Mouse (Mus musculus) right cerebral cortex, postnatal 14 days (tissue): Measurements from ENCODE around the gene Fam124a.
"Not testable (repeated sequence)": the region's sequence is repeated elsewhere in the genome, so short reads cannot be mapped to it uniquely, and the experiment has no call there.

Source experiments
- DNase-seq: peaks from one replicate; pipeline ENCODE4 v3.0.0; 2022

The Fam124a gene

DNA sequence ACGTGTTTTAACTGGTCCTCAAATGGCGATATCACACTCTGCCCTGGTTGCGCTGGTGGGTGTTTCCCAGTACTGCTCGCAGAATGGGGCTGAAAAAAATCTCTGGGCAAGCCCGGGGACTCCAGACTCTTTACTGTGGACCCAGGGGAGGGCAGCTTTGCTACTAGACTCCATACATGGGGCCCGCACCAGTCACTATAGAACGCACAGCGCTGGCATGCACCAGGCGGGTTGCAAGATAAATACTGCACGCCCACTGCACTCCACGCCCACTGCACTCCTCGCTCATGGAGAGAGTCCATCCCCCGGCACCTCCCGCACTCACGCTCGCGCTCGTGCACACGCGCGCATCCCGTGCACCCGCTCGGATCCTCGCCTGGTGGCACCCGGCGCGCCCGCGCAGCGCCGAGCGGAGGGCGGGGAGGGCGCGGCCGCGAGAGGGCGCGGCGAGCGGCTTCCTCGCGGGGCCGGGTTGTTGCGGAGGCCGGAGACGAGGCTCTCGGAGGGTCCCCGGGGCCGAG, at the start of gene Fam124a:
Gene Fam124a, plus strand, starts transcription at position 429 of the 521 bp plus-strand sequence.
- peak; percentile 75 for DNase-seq

DNA sequence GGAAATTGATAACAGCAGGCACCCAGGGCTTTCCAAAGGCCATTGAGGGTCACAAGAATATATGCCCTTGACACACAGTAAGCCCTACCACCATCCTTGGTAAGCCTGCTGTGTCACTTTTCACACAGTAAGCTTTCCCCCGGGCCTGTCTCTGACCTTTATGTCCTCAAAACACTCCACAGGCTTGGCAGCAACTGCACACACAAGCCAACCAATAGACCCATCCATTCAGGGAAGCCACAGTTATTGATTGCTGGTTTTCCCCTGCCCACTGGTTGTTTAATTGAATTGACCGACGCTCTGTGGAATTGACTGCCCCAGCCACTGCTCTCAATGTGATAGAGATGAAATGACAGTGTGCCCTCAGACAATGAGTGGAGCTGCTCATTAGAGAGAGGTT, 49.3 kb upstream of the Fam124a start:
- DNase-seq: no peak

DNA sequence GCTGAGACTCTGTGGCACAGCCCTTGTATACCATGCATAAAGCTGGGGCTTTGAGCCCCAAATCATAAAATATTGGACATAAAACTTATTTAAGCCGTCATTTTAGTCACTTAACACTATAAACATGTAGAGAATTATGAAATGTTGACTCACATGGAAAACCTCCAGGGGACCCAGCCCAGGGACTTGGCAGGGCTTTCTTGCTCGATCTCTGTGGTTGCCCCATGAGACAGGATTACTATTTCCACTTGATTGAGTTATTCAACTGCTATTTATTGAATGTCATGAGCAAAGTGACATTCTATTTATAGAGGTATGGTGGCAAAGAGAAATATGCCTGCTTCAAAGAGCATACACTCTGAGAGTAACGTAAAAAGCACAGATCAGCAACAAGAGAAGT, 46.2 kb upstream of the Fam124a start:
- DNase-seq: no peak

DNA sequence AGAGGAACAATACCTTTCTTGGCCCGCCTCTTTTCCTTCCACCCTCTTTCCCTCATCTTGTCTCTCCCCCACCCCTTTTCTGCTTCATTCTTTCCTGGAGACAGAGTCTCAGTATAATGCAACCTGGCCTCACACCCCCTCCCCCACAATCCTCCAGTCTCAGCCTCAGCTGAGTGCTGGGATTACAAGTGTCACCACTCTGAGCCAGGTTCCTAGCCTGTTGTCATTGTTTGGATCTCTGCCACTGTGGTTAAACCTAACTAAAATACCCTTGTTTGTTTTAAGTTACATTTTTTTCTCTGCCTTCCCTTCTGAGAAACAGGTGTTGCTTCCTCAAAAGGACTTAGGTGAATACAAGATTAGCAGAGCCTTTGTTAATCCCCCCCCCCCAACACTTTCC, 42.7 kb upstream of the Fam124a start:
- no peak for DNase-seq

DNA sequence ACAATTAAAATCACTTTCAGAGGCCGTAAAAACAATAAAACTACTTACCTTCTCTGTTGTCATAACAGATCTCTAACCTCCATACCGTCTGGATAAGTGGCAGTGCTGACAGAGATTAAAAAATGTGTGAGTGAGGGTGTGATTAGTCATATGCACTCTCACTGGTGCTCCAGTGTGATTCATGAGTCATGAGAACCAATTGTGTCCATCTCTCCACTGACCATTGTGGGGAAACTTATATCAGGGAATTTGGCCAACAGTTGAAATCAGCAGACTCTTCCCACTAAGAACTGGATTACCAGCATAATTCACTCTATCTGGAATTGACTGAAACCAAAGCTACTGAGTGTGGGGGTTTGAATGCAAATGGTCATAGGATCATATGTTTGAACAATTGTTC, 24.6 kb upstream of the Fam124a start:
- no peak for DNase-seq

DNA sequence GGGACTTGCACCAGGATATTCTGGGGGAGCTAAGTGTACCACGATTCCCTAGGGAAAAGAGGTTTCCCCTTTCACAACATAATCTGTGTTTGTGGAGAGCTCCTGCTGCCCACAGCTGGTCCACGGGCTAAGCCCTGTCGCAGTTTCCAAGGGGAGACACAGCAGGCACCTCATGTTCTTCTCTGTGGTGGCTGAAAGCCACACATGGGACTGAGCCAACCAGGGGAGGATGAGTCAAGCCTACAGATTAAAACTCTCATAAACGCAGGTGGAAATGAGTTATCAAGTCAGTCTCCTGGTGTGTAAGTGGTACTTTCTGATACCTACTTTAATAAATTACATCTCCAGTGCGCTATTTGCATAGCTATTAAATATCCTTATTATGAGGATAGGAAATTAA, 19.4 kb upstream of the Fam124a start:
- DNase-seq: no peak

DNA sequence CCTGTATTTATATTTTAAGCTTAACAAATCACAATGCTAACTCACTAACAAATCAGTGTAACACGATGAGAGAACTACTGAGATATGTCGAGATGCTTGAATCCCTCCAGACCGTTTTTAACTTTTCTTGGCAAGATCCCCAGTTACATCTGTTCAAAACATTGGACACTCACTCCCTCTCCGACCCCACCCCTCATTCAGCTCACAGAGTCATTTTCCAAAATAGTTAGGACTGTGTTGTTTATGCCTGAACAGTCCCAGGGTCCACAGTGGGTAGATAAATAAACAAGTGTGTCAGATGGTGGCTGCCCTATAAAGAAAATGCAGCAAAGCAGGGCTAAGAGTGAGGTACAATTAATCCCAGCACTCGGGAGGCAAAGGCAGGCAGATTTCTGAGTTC, 18.5 kb upstream of the Fam124a start:
- DNase-seq: no peak

DNA sequence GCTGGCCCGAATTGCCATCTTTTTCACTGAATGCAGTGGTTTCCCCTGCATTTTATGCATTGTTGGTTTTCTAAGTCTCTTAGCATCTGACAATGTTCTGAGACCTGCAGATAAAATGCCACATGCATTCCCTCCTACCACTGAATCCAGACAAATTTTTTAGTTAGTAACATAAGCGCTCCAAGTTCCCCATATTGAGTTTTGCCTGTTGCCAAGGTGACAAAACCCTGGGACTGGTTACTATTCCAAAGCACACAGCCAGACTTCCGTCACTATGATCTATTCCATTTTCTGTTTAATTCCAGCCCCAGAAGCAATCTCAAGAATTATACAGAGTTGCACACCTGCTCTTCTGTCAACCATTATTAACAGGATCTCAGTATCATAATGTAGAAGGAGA, 15.7 kb upstream of the Fam124a start:
- DNase-seq: no peak

DNA sequence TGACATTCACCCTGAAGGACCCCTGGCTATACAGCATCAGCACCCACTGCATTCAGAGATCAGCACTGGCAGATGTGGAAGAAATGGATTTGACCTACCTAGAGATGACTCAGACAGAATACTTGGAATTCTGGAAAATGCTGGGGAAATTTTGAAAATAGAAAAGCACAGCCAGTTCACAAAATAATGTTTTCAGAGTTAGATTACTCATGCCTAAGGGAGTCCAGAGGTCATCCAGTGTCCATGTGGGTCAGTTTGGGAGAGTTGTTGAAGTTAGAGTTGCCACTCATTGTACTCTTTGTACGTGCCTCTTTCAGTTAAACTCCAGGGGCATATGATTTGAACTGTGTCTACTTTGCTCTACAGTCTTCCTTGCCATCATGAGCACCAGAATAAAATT, 13.8 kb upstream of the Fam124a start:
- DNase-seq: no peak

DNA sequence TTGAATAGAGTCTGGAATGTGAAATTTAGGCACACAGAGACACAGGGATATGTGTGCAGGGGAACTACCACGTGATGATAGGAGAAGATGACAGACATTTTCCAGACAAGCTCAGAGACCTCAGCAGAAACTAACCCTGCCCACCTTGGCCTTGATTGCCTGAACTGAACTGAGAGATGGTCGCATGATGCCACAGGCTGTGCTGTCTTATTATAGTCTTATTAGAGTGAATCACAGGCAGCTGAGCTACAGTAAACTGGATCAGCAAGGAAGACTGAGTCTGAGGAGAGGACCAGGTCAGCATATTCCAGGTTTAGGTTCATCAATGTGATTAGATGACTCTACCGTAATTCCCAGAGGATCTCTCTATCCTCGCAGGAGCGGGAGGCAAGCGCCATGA, 9.2 kb upstream of the Fam124a start:
- no peak for DNase-seq

DNA sequence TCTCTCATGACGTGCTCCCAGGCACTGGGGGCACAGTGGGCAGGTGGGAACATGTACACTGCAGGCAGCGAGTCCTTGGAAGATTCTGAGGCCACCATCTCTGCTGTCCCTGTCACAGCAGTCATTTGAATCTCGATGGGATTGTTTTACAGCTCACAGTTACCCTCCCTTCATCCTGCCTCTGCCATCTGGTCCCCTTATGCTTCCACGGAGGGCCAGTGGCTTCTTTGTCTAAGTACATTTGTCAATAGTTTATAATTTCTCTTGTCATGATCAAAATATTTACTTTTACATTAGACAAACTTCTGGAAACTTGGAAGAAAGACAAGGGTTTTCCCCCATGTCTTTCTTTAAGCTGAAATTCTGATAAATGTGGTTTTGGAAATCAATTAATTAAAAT, 8.8 kb upstream of the Fam124a start:
- no peak for DNase-seq

DNA sequence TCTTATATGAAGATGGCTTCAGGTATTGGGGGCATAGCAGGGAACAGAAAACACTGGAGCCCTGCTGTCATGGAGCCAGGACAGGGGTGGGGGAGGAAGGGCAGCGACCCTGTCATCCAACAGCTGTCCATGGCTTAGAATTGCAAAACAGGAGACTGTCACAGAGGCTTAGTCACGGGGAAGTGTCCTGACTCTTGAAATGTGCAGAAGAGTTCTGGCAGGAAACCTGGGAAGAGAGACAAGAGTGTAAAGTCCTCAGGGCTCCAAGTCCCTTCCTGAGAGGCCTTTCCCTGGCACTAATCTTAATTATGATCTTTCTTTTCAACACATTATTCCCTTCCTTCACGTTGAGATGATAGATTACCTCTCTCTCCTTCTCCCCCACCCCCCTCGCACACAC, 5.4 kb upstream of the Fam124a start:
- no peak for DNase-seq

DNA sequence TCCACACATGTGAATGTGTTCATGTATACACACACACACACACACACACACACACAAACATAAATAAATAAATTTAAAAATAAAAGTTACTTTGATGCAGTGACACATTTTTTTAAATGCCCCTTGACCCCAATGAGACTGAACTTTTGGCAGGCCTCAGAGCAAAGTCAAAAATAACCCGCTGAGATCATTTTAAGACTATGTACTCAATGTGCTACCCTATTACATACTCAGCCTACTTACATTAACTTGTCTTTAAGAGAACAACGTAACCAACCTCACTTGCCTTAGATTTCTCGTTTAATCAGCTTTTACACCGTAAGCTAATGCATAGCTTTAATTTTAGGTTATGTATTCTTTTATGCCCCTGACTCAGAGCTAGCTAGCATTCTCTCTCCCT, 2.8 kb upstream of the Fam124a start:
- no peak for DNase-seq

DNA sequence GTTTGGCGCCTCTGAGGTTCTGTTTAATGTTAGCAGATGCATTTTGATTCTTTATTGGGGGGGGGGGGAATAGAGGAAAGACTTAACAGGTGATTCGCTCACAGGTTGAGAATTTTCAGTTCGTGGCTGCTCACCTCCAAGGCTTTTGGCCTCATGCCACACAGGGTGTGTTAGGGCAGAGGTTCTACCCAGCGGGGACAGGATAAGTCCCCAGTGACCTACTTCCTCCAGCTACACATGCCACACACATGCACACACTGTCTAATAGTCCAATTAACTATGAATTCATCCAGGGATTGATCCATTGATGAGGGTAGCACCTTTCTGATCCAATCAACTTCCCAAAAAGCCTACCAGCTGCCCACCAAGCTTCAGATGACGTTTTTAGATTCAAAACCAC, 1.8 kb upstream of the Fam124a start:
- DNase-seq: no peak

DNA sequence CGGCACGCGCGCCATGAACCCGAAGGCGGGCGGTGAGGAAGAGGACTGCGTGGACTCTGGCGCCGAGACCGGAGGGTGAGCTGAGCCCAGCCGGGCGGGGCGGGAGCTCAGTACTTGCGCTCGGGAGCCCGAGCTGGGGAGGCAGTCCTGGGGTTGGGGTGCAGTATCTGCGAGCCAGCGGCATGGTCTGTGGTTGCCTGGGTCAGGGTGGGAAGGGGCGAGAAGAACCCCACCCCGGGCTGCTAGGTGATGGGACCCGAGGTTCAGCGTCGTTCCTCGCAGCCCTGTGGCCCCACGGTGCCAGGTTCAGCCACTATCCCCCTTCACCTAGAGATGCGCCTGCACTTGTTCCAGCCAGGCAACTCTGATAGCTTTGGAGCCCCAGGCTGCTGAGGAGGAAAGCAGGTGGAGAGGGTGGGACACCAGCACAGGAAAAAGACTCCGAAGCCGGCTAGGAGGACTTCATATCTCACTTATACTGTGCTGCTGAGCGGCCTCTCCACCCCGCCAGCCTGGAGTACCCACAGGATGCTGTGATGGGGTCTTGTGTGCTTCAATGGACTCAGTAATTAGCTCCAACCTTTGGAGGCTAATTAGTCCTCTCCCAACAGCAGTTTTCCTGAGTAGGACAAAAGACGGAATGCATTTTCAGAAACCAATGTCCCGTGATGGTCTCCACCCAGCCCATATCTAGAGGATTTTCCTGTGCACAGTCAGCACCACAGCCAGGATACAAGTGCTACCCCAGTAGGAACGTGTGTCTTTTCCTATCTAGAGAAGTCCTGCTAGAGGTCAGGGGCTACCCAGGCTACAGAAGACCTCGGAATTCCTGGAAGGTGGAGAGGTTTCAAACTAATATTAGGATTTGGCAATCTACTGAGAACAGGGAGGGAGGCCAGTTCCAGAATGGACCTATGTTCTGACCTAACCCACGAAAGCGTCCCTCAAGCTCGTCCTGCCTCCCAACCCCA, 588 bp downstream of the Fam124a start:
- no peak for DNase-seq

DNA sequence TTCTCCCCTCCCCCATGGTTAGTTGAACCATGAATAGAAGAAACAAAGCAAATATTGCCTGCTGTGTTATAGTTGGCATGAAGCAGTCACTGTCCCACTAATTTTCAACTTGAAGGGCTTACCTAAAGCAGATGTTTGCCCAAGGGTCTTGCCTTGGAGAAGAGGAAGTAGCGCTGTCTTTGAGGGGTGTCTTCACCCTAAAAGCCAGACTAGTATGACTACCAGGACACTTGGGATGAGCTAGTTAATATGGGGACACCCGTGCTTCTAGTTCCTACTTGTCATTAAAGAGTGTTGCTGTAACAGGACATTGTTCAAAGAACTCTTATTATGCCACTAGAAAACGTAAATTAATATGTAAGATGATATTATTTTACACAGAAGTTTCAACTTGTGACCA, 1.6 kb downstream of the Fam124a start:
- DNase-seq: no peak

DNA sequence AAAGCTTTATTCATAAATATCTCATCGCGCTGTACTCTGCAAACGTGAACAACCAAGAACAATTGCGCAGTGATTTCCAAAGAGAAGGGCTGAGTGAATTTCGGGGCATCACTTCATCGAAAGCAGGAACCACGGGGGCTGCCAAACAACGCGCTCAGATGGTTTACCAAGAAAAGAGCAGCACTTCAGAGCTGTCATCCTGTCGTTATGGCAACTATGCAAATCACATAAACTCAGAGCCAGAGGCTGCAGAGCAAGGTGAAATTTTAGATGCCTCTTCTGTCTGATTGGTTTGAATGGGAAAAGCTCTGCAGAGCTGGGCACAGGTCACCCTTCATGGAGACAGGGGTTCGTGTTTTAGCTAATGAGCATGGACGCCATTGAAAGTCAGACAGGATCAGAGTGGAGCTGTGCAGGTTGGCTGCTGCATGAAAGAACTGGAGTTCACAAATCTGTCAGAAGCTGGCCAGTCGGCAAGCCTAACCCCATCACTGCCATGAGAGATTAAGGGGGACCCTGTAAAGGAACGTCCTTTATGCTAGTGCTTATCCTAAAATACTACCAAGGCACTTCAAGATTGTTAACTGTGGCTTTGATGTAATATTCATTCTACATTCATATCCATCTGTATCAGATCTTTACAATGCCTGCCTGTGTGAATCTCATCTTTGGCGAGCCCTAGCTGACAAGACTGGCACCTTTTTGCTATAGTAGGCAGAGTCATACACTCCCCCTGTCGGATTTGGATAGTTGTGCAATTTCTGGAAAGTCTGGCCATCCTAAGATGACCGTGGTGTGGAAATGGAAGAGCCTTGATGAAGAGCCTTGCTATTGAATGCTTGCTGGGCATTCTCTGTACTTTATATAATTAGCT, 6.6 kb downstream of the Fam124a start:
- no peak for DNase-seq

DNA sequence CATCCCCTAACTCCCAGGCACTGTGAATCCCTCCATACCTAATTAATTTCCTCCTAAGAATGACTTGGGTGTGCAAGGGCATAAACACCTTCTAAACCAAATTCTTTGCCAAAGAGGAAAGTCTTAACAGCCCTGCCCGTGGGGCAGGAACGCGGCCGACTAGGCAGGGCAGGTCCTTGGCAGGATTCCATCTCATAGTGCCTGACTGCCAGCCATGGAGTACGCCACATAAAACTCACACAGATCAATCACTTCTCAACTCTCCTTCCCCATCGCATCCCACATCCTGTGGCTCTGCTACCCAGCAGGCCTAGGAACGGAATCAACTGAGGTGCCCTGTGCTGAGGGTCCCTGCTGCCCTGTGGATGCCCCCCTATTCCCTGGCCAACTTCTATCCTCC, 8.1 kb downstream of the Fam124a start:
- DNase-seq: no peak

DNA sequence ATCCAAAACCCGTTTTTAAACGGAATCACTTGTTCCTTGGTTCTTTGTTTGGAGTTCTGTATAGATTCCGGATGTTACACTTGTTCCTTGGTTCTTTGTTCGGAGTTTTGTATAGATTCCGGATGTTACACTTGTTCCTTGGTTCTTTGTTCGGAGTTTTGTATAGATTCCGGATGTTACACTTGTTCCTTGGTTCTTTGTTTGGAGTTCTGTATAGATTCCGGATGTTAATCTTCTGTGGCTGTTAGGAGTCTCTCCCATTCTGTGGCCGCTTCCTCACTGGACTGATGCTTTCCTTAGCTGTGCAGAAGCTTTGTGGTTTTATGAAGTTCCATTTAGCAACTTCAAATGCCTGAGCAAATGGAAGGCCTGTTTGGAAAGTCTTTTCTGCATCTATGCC, 11.3 kb downstream of the Fam124a start, which contains the start of gene Gm4131:
Gene Gm4131, minus strand, starts transcription at position 101 of the 400 bp plus-strand sequence.
- not testable (repeated sequence) for DNase-seq

DNA sequence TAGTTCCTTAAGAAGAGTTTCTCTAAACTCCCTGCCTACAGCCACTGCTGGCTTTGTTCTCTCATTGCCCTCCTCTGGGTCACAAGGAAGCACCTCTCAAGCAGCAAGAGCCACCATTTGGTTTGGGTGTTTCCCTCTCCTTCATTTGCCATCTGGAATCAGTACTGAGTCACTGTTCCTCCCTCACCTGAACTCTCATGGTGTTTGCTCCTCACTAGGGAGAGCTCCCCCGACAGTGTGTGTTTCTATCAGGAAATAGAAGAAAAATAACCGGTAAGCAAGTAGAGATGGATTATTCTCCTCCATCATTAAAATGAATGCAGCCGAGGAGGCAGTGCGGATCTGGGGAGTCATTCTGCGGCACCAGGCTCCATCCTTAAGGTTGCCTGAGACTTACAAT, 13.9 kb downstream of the Fam124a start:
- DNase-seq: no peak

DNA sequence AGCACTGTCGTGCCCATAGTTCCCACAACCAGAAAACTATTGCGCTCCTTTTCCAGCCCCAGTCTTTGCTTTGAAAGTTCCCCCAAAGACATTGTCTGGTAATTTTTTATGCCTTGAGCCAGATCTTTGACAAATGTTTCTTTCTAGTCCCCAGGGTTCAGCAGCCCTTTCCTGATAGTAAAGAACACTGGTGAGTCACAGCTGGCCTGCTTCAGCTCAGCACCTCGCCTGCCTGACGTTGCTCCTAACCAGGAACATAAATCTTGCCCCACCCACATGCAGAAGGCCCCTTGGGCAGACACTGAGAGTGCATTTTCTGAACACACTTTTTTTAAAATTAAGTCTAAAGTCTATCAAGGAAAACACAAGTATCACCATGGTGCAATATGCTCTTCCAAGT, 14.8 kb downstream of the Fam124a start:
- DNase-seq: no peak

DNA sequence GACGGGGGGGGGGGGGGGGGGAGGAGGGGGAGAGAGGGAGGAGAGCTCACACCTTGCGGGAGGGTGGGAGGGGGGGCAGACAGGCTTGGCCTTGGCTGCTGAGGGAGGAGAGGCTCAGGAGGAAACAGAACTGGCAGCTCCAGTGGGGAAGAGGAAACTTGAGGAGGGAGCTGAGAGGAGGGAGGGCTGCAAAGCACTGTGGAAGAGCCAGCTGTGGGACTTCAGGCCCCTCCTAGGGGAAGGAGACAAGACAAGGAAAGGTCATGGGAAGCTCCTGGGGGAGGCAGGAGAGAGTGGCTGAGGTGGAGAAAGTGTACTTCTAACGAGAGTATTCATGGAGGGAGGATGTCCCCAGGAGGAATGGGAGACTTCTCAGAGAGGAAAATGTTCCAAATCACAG, 17.9 kb downstream of the Fam124a start:
- no peak for DNase-seq

DNA sequence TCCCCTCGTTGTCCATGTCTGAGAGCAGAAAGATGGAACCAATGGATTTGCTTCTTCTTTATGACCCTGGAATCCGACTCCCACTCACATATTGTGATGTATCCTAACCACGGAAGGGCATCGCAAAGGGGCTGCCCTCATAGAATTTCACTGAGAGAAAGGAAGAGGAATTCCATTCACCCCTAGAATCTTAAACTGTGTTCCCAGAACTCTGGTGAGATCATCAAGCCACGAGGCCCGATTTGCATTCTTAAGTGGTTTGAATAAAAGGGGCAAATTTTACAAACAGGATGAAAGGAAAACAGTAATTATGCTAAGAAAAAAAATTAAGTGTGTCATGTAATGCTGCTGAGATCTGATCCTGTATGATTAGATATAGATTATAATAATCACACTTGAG, 19.4 kb downstream of the Fam124a start:
- no peak for DNase-seq

DNA sequence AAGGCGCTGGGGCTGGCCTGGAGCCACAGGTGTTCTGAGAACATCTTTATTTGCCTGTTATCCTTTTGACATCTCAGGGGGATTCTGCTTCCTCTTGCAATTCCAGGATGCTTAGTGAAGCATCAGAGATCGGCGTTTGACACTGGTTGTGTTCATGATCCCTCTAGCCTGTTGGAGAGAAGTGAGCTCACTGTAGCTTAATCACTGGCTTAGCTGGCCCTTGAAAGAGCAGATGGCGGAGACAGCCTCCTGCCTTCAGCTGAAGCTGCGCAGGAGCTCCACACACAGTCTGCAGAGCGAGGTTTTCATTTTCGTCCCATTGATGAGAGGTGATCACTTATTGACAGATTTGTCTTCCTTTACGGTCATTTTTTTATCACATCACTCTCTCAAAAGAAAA, 20.3 kb downstream of the Fam124a start:
- no peak for DNase-seq
